Mouse (Mus musculus) hindbrain, embryonic 16.5 days (tissue): Measurements from ENCODE around the gene Ankub1. TPM values are rescaled to one million over a fixed set of nuclear protein-coding genes. Genes with fewer than 3 reads are reported as not detected.

Experiments
- ATAC-seq: fragments of 200-750 bp; cut with Nextera tagmentation; 2 replicates; pipeline ENCODE4 v1.8.0; 2017; ENCODE audit warnings: moderate TSS enrichment, moderate library complexity
- H3K27ac ChIP-seq: fragments of 300-500 bp; sonication (generic); 2 replicates; pipeline ENCODE4 v1.5.1; 2014; ENCODE audit warnings: low read depth, mild to moderate bottlenecking, control low read depth, low read length, moderate library complexity
- H3K27me3 ChIP-seq: fragments of 300-500 bp; sonication (generic); replicated peaks from 2 replicates; pipeline ENCODE4 v1.6.1; 2014; ENCODE audit warnings: low read length; ENCODE audit not compliant: control insufficient read depth, insufficient read depth
- H3K36me3 ChIP-seq: fragments of 300-500 bp; sonication (generic); 2 replicates; pipeline ENCODE4 v1.6.1; 2014; ENCODE audit warnings: mild to moderate bottlenecking, low read length, moderate library complexity, mixed read lengths; ENCODE audit not compliant: control insufficient read depth, insufficient read depth
- H3K4me1 ChIP-seq: fragments of 300-500 bp; sonication (generic); 2 replicates; pipeline ENCODE4 v1.6.1; 2014; ENCODE audit warnings: low read depth, low read length; ENCODE audit not compliant: control insufficient read depth, insufficient read depth
- H3K4me2 ChIP-seq: fragments of 300-500 bp; sonication (generic); 2 replicates; pipeline ENCODE4 v1.6.1; 2014; ENCODE audit warnings: mild to moderate bottlenecking, low read length, control low read depth, moderate library complexity
- H3K4me3 ChIP-seq: fragments of 300-500 bp; sonication (generic); 2 replicates; pipeline ENCODE4 v1.5.1; 2014; ENCODE audit warnings: mild to moderate bottlenecking, low read length, control low read depth, moderate library complexity
- H3K9ac ChIP-seq: fragments of 300-500 bp; sonication (generic); 2 replicates; pipeline ENCODE4 v1.6.1; 2014; ENCODE audit warnings: low read depth, mild to moderate bottlenecking, control low read depth, low read length, moderate library complexity
- H3K9me3 ChIP-seq: fragments of 300-500 bp; sonication (generic); 2 replicates; pipeline ENCODE4 v1.6.1; 2014; ENCODE audit warnings: mild to moderate bottlenecking, low read length, moderate library complexity; ENCODE audit not compliant: control insufficient read depth
- WGBS: fragments of 180-500 bp; shearing (Covaris S2); extraction: QIAGEN DNeasy Blood & Tissue Kit; methylation state at CpG from one replicate; pipeline ENCODE4 v1.1.7; 2014; 5-methylcytosine and 5-hydroxymethylcytosine counted together
- microRNA-seq: library from miRNA; unstranded; fragments of <30 nt; microRNA quantifications from one replicate; pipeline ENCODE4, GENCODE M21; 2017
- polyA plus RNA-seq: library from polyadenylated mRNA; unstranded; fragments of >200 nt; fragmentation: Nextera tagmentation; extraction: Ambion mirVana; gene quantifications from 2 replicates; pipeline ENCODE4 v1.2.1, GENCODE M21; 2015

Ankub1 gene
- polyA plus RNA-seq, 1 experiment from 2014 or later: 0.34 TPM

DNA sequence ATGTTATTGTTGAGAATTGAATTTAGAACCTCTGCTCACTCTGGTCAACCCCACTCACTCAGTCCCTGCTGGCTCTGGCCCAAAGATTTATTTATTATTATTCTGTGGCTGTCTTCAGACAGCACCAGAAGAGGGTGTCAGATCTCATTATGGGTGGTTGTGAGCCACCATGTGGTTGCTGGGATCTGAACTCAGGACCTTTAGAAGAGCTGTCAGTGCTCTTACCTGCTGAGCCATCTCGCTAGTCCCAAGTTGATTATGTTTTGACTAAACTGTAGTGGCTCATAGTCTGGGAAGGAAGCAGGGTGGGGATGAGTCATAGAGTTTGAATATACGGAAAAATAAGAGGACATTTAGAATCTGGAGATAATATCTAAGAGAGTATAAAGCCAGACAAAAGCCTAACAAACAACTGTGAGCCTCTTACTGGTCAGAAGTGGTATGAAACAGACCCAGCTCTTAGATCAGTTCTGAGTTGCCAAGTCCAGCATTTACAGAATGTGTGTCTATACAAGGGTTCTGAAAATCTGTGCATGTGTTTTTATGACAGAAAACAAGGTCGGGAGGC is 80.1 kb downstream of the Ankub1 start:
- no peak overlapping the region for H3K4me3 ChIP-seq
- no peak overlapping the region for H3K27ac ChIP-seq
- no peaks in the 10 kb centered on the region for H3K9me3 ChIP-seq
- ATAC-seq: no peak
- WGBS: 86% methylated on average over 3 of the region's 3 CpGs
- H3K27me3 ChIP-seq: no peaks in the 10 kb centered on the region
- no peak overlapping the region for H3K9ac ChIP-seq
- H3K36me3 ChIP-seq: no peaks in the 10 kb centered on the region
- H3K4me1 ChIP-seq: no peaks in the 10 kb centered on the region
- no peak overlapping the region for H3K4me2 ChIP-seq

DNA sequence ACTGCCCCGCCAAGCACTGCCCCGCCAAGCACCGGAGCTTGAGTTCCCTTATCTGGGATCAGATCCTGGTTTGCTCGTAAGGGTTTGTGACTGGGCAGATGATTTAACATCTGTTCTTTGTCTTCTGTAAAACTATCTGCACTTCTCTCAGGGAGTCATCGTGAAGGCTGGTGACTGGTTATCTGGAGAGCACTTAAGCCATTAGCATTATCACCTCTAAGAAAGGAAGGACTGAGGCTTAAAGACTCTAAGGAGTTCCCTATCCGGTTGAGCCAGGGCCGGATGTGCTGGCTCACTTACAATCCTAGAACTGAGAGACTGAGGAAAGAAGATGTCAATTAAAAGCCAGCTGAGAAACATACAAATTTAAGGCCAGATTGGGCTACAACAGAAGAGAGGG is 80.8 kb downstream of the Ankub1 start:
- Histone ChIP-seq H3K9me3 (no peaks in the 10 kb centered on the region), H3K4me3 (no peak overlapping the region), H3K4me2 (no peak overlapping the region), H3K36me3 (no peaks in the 10 kb centered on the region), H3K27ac (no peak overlapping the region), H3K4me1 (no peaks in the 10 kb centered on the region), H3K27me3 (no peaks in the 10 kb centered on the region), H3K9ac (no peak overlapping the region)
- 82% methylated on average over 7 of the region's 7 CpGs for WGBS
- no peak for ATAC-seq

Small RNA genes lying within 50 kb of the gene (microRNA-seq; reads per million reads assigned to microRNA genes)
- gene Mir6377: not detected

Other genes starting within 250 kb of the Ankub1 start
- gene Wwtr1, start 116.9 kb downstream of the Ankub1 start, polyA plus RNA-seq: 7.9 and 8.6 TPM in 2 replicates
- gene Commd2, start 41.1 kb downstream of the Ankub1 start, polyA plus RNA-seq: 62.8 and 63.0 TPM in 2 replicates
- 84.5 and 94.8 TPM in 2 replicates for gene Rnf13, start 43.3 kb upstream of the Ankub1 start, polyA plus RNA-seq
- 678 and 722 TPM in 2 replicates for gene Pfn2, start 155.3 kb upstream of the Ankub1 start, polyA plus RNA-seq